Mouse (Mus musculus): ENCODE measurements around the gene Hk2. TPM values are rescaled to one million over a fixed set of nuclear protein-coding genes. Genes with fewer than 3 reads are reported as not detected.

Hk2 gene
- polyA plus RNA-seq, 1 experiment, result 2.8 TPM

DNA sequence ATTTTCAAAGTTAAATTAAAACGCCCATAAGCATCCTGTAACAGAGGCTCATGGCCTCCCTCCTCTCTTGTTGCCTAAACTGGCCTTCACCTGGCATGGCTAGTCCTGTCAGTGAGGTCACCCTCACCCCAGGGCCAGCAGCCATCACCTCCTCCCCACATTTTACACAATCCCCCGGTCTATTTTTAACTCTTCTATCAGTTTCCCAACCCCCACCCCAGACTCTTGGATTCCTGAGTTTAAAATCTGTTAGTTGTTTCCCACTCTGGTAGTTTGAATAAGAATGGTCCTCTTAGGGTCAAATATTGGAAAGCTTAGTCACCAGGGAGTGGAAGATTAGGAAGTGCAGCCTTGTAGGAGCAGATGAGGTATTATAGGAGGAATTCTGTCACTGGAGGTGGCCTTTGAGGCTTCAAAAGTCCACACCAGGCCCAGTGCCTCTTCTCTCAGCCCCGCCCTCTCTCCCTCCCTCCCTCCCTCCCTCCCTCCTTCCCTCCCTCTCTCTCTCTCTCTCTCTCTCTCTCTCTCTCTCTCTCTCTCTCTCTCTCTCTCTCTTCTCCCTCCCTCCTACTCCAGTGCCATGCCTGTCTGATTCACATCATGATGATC is 13.4 kb downstream of the Hk2 start:
- TF ChIP-seq POLR2A (IDR thresholded peaks at IDR 0.05; ENCODE audit: extremely low read depth, insufficient read depth, low read length), result no peak
- no peak for TF ChIP-seq CTCF (IDR thresholded peaks at IDR 0.05; ENCODE audit: extremely low read depth, insufficient read depth, low read length)
- no peak overlapping the region for H3K27ac ChIP-seq (ENCODE audit: insufficient read depth, low read length)
- no peaks in the 10 kb centered on the region for H3K4me1 ChIP-seq (ENCODE audit: control insufficient read depth, insufficient read depth, low read length)
- no peak overlapping the region for H3K4me3 ChIP-seq (ENCODE audit: insufficient read depth, low read length)

DNA sequence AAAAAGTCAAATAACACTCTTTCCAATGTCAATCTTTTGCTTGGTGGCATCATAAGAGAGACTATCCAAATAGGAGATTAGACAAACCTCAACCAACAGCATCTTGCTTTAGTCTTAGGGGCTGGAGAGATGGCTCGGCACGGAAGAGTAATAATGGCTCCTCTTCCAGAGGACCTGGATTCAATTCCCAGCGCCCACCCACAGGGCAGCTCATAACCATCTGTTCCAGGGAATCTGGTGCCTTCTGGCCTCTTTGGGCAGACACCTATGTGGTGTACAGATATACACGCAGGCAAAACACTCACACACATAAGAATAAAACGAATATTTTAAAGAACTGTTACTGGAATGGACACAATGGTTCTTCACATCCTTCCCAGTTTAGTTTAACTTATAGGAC is 15.0 kb downstream of the Hk2 start:
- Histone ChIP-seq H3K4me3 (ENCODE audit: insufficient read depth, low read length) (no peak overlapping the region), H3K27ac (ENCODE audit: insufficient read depth, low read length) (no peak overlapping the region), H3K4me1 (ENCODE audit: control insufficient read depth, insufficient read depth, low read length) (no peaks in the 10 kb centered on the region)
- TF ChIP-seq CTCF (IDR thresholded peaks at IDR 0.05; ENCODE audit: extremely low read depth, insufficient read depth, low read length) (no peak), POLR2A (IDR thresholded peaks at IDR 0.05; ENCODE audit: extremely low read depth, insufficient read depth, low read length) (no peak)

DNA sequence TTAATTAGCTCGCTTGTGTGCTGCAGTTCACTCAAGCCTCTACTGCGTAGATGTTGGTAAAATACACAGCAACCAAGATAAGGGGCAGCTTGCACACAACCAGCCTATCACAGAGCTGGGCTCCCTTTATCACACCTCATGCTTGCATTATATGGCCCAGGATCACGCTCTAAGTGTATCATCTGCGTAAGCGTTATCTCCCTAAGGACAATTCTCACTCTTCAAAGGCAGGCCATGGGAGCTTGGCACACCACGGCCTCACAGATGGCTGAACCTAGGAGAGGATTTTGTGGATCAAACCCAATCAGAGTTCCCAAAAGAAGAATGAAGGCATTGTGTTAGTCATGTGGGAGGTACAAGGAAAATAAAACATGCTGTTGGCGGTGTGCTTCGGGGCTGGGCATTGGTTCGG is 17.4 kb downstream of the Hk2 start:
- Histone ChIP-seq H3K4me3 (ENCODE audit: insufficient read depth, low read length) (no peak overlapping the region), H3K27ac (ENCODE audit: insufficient read depth, low read length) (no peak overlapping the region), H3K4me1 (ENCODE audit: control insufficient read depth, insufficient read depth, low read length) (no peaks in the 10 kb centered on the region)
- TF ChIP-seq CTCF (IDR thresholded peaks at IDR 0.05; ENCODE audit: extremely low read depth, insufficient read depth, low read length), result no peak
- TF ChIP-seq POLR2A (IDR thresholded peaks at IDR 0.05; ENCODE audit: extremely low read depth, insufficient read depth, low read length), result no peak

DNA sequence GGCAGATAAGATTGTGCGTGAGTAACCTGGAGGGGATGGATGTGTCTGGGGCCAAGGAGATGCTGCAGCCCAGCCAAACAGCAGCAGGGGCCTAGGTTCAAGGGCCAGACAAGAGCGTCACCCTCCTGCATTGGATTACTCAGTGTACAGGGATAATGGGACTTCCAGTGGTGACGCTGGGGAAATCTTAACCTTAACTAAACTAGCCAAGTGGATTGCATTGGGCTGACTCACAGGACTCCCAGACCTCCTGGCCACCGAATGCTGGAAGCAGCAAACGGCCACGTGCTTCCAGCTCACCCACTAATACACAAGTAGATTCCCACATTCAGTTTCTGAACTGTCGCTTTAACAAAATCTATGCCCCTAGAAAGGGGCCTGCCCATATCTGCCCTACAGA is 18.0 kb downstream of the Hk2 start:
- no peak for TF ChIP-seq CTCF (IDR thresholded peaks at IDR 0.05; ENCODE audit: extremely low read depth, insufficient read depth, low read length)
- no peak for TF ChIP-seq POLR2A (IDR thresholded peaks at IDR 0.05; ENCODE audit: extremely low read depth, insufficient read depth, low read length)
- Histone ChIP-seq H3K4me1 (ENCODE audit: control insufficient read depth, insufficient read depth, low read length) (no peaks in the 10 kb centered on the region), H3K4me3 (ENCODE audit: insufficient read depth, low read length) (no peak overlapping the region), H3K27ac (ENCODE audit: insufficient read depth, low read length) (no peak overlapping the region)

DNA sequence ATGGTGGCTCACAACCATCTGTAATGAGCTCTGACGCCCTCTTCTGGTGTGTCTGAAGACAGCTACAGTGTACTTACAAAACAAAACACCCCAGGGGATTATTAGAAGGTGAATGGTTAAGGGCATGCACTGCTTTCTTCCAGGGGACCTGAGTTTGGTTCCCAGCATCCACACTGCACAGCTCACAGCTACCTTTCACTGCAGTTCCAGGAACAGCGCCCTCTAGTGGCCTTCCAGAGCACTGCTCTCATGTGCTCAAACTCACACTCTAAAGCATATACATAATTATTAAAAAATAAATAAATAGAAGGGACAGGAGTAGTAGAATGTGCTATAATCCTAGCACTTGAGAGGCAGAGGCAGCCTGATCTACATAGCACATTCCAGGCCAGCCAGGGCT is 18.9 kb downstream of the Hk2 start:
- TF ChIP-seq POLR2A (IDR thresholded peaks at IDR 0.05; ENCODE audit: extremely low read depth, insufficient read depth, low read length) (no peak), CTCF (IDR thresholded peaks at IDR 0.05; ENCODE audit: extremely low read depth, insufficient read depth, low read length) (0 out of 2 replicates have a peak, but pooled peaks have one; percentile 8)
- no peak overlapping the region for H3K4me3 ChIP-seq (ENCODE audit: insufficient read depth, low read length)
- no peak overlapping the region for H3K27ac ChIP-seq (ENCODE audit: insufficient read depth, low read length)
- no peaks in the 10 kb centered on the region for H3K4me1 ChIP-seq (ENCODE audit: control insufficient read depth, insufficient read depth, low read length)

DNA sequence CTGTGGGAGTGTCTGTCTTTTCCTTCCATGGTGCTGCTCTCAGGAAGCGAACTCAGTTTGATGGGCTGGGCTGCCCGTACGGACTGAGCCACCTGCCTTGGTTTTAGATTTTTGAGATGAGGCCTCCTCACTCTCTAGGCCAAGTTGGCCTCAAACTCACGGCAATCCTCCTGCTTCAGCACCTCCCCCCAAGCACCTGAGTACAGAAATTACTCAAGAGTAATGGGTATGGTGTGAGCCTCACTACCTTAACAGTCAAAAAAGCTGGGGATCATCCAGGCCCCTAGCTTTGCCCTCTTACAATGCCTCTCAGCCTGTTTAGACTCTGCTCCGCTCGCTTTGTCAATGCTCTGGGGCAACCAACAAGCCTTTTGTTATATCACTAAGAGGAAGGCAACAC is 19.5 kb downstream of the Hk2 start:
- no peaks in the 10 kb centered on the region for H3K4me1 ChIP-seq (ENCODE audit: control insufficient read depth, insufficient read depth, low read length)
- TF ChIP-seq POLR2A (IDR thresholded peaks at IDR 0.05; ENCODE audit: extremely low read depth, insufficient read depth, low read length) (no peak), CTCF (IDR thresholded peaks at IDR 0.05; ENCODE audit: extremely low read depth, insufficient read depth, low read length) (no peak)
- no peak overlapping the region for H3K4me3 ChIP-seq (ENCODE audit: insufficient read depth, low read length)
- H3K27ac ChIP-seq (ENCODE audit: insufficient read depth, low read length), result no peak overlapping the region

DNA sequence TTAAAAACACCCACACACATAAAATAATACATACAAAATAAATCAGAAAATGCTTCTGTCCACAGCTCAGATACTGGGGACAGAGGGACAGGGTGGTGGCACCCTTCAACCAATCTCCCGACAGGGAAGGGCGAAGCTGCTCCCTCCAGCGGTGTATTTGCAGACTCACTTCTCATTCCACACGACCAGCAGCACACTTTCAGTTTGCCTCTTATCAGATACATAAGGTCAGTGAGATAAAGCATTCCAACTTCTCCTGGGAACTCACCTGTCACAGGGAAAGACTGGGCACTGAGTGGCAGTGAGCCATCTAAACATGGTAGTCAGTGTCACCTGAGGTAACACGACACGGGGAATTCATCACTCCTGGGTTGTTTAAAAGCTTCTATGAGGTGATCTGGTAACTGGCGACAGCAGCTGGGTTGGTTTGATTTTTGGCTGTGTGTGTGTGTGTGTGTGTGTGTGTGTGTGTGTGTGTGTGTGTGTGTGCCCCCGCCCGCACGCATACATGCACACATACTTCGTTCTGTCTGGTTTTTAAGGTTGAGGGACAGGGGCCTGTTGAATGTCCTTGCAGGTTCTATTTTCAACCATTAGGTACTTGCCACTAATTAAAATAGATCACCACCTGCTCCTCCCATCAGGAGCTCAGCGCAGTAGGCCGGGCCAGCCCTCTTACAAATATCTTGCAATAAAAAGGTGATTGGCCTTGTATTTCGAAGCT is 20.5 kb downstream of the Hk2 start:
- Histone ChIP-seq H3K4me1 (ENCODE audit: control insufficient read depth, insufficient read depth, low read length) (no peaks in the 10 kb centered on the region), H3K27ac (ENCODE audit: insufficient read depth, low read length) (no peak overlapping the region), H3K4me3 (ENCODE audit: insufficient read depth, low read length) (no peak overlapping the region)
- TF ChIP-seq CTCF (IDR thresholded peaks at IDR 0.05; ENCODE audit: extremely low read depth, insufficient read depth, low read length) (no peak), POLR2A (IDR thresholded peaks at IDR 0.05; ENCODE audit: extremely low read depth, insufficient read depth, low read length) (no peak)

DNA sequence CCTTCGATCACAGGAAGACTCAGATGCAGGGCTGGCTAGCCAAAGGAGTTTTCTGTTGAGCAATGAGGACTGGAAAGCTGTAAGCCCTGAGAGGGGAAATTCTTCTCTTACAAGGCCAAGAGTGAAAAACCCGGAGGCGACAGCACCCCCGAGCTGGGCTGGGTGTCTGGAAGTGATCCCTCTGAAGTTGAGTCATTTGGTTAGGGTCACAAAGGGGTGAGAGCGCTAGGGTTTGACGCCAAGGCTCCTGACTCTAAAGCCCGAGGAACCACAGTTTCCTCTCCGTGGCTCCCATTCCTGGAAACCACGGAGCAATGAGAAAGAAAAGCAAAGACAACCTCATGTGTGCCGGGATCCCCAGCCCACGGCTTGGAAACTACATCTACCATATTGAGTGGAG is 21.2 kb downstream of the Hk2 start:
- TF ChIP-seq CTCF (IDR thresholded peaks at IDR 0.05; ENCODE audit: extremely low read depth, insufficient read depth, low read length), result no peak
- TF ChIP-seq POLR2A (IDR thresholded peaks at IDR 0.05; ENCODE audit: extremely low read depth, insufficient read depth, low read length), result no peak
- Histone ChIP-seq H3K4me1 (ENCODE audit: control insufficient read depth, insufficient read depth, low read length) (no peaks in the 10 kb centered on the region), H3K27ac (ENCODE audit: insufficient read depth, low read length) (no peak overlapping the region), H3K4me3 (ENCODE audit: insufficient read depth, low read length) (no peak overlapping the region)

DNA sequence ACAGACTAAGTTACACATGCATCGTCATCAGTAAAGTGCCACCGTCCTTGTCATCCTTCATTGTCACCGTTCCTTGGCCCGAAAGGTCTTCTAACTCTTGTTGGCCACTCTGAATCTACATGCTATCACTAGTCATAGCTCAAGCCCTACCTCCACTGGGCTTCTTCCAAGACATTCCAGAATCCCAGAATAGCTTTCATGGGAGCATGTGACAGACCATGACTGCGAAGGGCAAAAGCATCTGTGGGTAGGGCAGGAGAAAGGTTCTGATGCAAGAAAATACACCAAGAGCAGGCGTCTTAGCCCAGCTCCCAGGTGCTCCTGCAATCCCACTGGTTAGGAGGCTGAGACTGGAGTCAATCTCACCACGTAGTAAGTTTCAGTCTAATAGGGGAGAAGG is 22.5 kb downstream of the Hk2 start:
- no peak overlapping the region for H3K4me3 ChIP-seq (ENCODE audit: insufficient read depth, low read length)
- no peak overlapping the region for H3K27ac ChIP-seq (ENCODE audit: insufficient read depth, low read length)
- no peaks in the 10 kb centered on the region for H3K4me1 ChIP-seq (ENCODE audit: control insufficient read depth, insufficient read depth, low read length)
- TF ChIP-seq POLR2A (IDR thresholded peaks at IDR 0.05; ENCODE audit: extremely low read depth, insufficient read depth, low read length) (no peak), CTCF (IDR thresholded peaks at IDR 0.05; ENCODE audit: extremely low read depth, insufficient read depth, low read length) (no peak)

DNA sequence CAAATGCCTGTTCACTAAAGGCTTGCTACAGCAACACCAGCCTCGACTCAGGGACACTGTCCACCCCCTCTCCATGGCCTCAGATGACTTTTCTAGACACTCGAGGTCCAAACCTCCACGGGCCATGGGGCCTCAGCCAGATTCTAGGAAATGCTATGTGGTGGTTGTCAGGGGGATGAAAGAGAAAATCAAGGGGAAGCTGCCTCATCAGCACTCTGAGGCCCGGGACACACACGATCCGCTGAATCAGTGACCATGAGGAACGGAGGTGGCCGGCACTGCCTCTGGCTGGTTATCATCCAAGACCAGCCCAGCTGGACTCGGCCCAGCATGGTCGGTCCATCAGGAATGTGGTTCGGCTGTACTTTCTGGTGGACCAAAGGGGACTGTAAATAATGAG is 23.2 kb downstream of the Hk2 start:
- no peak for TF ChIP-seq CTCF (IDR thresholded peaks at IDR 0.05; ENCODE audit: extremely low read depth, insufficient read depth, low read length)
- TF ChIP-seq POLR2A (IDR thresholded peaks at IDR 0.05; ENCODE audit: extremely low read depth, insufficient read depth, low read length), result no peak
- Histone ChIP-seq H3K4me1 (ENCODE audit: control insufficient read depth, insufficient read depth, low read length) (no peaks in the 10 kb centered on the region), H3K4me3 (ENCODE audit: insufficient read depth, low read length) (no peak overlapping the region)

More for the DNA sequence above, 23.2 kb downstream of the Hk2 start:
- no peak overlapping the region for H3K27ac ChIP-seq (ENCODE audit: insufficient read depth, low read length)

Data from cortical plate, adult 2 months (tissue).